Mouse (Mus musculus): ENCODE measurements around the gene Lmod3.

Gene Lmod3

GRCm38 (mm10) chr6:97252711-97253221 lies at the start of gene Lmod3:
Gene Lmod3, minus strand, starts transcription at chr6:97252759.
- DNase-seq (ENCODE audit: extremely low spot score), result no peak

DNA sequence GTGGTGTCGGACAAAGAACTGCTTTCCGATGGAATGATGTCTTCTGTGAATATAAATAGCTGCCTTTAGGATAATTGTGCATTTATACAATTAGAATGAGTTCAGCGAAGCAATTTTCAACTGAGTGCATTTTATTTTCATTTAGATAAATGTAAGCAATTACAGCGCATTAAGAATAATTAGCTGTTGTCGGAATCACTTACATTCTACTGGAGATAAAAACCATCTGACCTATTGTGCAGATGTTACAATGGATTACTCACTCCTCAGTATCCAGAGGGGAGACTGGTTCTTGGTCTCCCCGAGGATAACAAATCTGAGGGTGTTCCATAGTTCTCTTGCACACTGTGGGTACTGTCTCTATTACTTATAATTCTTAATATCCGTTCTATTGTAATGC lies 49.7 kb upstream of the Lmod3 start:
- no peak for DNase-seq (ENCODE audit: extremely low spot score)

- no peak for DNase-seq (ENCODE audit: extremely low spot score)
Measured at GRCm38 (mm10) chr6:97300659-97301058, 48.1 kb upstream of the Lmod3 start.

DNA sequence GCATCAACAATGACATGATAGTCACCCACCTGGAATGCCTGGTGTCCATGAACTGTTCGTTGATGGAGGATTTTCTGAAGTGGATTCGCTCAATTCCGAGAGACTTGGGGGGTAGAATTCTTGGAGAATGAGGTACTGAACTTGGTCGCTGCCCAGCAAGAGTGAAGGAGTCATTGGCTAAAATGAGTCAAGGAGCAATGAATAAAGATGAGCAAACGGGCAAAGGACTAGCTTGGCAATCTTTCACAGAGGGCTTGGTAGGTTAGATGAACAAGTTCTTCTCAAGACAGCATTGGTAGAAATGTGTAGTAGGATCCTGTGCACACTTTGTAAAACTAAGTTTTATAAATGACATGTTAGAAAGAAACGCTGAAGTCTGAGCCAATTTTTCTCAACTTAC lies 47.6 kb upstream of the Lmod3 start:
- DNase-seq (ENCODE audit: extremely low spot score), result no peak

DNA sequence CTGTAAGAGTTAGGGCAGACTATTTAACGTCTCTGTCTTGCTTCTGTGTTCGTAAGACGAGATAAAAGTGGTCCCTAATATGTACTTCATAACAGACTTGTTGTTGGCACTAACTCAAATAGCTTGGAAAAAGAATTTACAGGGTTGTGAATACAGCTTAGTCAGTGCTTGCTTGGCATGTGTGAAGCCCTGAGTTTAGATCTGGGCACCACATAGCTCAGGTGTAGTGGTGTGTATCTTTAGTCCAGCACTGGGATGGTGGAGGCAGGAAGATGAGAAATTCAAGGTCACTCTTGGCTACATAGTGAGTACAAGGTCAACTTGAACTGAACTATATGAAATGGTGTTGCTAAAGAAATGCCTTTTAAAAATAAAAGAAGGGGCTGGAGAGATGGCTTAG lies 44.6 kb upstream of the Lmod3 start:
- no peak for DNase-seq (ENCODE audit: extremely low spot score)

GRCm38 (mm10) chr6:97295866-97296527 lies 43.4 kb upstream of the Lmod3 start:
- DNase-seq (ENCODE audit: extremely low spot score), result no peak

DNA sequence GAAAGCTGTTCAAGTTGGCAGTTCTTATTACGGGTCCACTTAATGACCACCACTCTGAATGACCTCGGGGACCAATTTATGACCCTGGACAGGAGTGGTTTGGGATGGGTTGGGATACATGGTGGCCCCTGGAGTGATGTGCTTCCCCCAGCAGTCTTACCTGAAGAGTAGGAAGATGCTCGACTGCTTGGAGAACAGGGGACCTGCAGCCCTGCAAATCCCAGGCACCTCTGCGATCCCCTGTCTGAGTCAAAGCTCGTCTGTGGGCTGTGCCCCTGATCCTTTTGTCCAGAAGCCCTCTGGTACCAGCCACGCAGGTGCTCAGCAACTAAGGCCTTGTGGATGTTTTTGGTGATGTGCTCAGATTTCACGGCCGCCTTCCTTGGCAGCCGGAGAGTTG lies 42.9 kb upstream of the Lmod3 start:
- no peak for DNase-seq (ENCODE audit: extremely low spot score)

- DNase-seq (ENCODE audit: extremely low spot score), result no peak
Measured at GRCm38 (mm10) chr6:97293667-97294569, 41.4 kb upstream of the Lmod3 start.

- DNase-seq (ENCODE audit: extremely low spot score), result no peak
Measured at GRCm38 (mm10) chr6:97292894-97293293, 40.3 kb upstream of the Lmod3 start.

- no peak for DNase-seq (ENCODE audit: extremely low spot score)
Measured at GRCm38 (mm10) chr6:97292096-97292495, 39.5 kb upstream of the Lmod3 start.

- DNase-seq (ENCODE audit: extremely low spot score), result no peak
Measured at GRCm38 (mm10) chr6:97291159-97291908, 38.8 kb upstream of the Lmod3 start.

DNA sequence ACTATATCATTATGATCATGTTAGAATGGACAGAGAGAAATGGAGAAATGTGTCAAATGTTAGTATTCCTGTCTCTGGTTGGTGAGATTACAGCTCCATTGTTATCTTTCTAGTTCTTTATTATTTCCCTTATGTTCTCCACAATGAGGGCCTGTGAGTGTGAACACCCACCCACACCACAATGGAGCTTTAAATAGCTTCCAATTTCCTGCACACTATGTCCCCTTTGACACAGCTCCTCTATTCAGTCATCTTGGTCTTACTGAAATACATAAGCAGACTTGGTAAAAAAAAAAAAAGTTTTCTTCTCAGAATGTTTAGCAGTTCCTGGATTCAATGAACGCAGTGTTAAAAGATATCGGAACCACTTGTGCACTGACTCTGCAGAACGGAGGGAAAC lies 38.1 kb upstream of the Lmod3 start:
- no peak for DNase-seq (ENCODE audit: extremely low spot score)

- no peak for DNase-seq (ENCODE audit: extremely low spot score)
Measured at GRCm38 (mm10) chr6:97289838-97290237, 37.3 kb upstream of the Lmod3 start.

DNA sequence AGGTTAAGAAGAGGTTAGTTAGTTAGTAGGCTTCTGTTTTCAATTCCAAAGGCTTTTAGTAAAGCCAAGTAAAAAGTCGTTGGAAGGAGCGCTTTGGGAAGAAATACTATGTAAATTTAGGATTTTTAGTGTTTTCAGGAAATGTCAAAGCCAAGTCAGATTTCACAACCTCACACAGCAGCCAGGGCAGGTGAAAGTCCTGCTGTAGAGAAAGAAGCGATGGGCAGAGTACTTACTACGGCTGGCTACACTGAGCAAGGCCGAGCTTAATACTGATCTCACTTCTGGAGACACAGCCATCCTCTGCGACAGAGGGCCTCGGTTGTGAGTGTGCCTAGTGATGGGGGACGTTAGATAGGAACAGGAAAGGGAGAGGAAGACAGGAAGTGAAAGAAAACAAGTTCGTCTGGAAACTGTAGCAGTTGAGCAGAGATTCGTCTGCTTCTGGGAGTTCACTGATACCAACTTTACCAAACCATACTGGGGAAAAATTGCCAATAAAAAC lies 36.8 kb upstream of the Lmod3 start:
- no peak for DNase-seq (ENCODE audit: extremely low spot score)

- no peak for DNase-seq (ENCODE audit: extremely low spot score)
Measured at GRCm38 (mm10) chr6:97288047-97288855, 35.7 kb upstream of the Lmod3 start.

- no peak for DNase-seq (ENCODE audit: extremely low spot score)
Measured at GRCm38 (mm10) chr6:97286332-97286731, 33.8 kb upstream of the Lmod3 start.

DNA sequence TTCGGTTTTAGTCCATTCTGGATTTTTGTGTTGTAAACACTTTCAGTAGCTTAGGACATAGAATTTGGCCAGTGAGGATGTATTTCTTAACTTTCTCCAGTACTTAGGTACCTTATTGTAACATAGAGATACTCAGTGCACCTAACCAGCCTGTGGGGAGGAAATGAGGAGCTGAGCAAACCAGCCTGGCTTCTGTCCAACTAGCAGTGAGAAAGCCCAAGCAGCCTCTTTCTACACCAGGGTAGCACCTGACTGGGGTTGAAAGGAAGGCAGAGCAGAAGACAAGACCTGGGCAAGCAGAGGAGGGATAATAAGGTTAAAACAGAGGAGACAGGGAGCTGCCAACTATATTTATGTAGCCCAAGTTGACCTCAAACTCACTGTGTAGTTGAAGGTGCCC lies 31.1 kb upstream of the Lmod3 start:
- no peak for DNase-seq (ENCODE audit: extremely low spot score)

- DNase-seq (ENCODE audit: extremely low spot score), result no peak
Measured at GRCm38 (mm10) chr6:97278878-97279277, 26.3 kb upstream of the Lmod3 start.

GRCm38 (mm10) chr6:97278014-97278787 lies 25.6 kb upstream of the Lmod3 start:
- peak; percentile 80 for DNase-seq (ENCODE audit: extremely low spot score)

DNA sequence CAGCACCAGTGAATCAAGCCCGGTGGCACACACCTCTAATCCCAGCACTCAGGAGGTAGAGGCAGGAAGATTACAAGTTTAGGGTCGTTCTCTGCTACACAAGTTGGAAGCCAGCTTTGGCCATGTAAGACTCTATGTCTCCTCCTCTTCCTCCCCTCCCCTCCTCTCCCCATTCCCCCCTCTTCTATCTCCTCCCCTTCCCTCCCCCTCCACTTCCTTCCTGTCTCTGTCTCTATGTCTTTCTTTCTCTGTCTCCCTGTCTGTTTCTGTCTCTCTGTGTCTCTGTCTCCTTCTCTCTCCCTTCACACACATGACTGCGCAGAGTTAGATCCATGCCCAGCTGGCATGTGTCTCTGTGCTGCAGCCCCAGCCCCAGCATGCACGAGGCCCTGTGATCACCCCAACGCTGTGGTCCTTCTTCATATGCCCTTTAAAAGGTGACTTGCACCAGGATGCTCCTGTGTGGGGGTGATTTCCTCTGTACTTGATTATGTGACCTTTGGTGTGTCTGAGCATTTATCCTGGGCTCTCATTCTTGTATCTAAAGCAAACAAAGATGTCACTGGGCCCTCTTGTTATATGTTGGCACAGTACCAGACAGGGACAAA lies 24.4 kb upstream of the Lmod3 start:
- DNase-seq (ENCODE audit: extremely low spot score), result no peak

All from embryo, embryonic 9.5 days (tissue).